Mouse (Mus musculus): ENCODE measurements around the gene Tent2. TPM values are rescaled to one million over a fixed set of nuclear protein-coding genes. Genes with fewer than 3 reads are reported as not detected.

Tent2 gene
- polyA plus RNA-seq, 1 experiment from 2014 or later, result 32.2 TPM

Other genes starting within 250 kb of the Tent2 start
- gene Cmya5, start 47.7 kb downstream of the Tent2 start, polyA plus RNA-seq (2015; fragmentation: Nextera tagmentation; extraction: Ambion mirVana), result 0.01 and 0.02 TPM in 2 replicates
- gene Homer1, start 107.2 kb upstream of the Tent2 start, polyA plus RNA-seq (2015; fragmentation: Nextera tagmentation; extraction: Ambion mirVana), result 2.3 and 3.2 TPM in 2 replicates

Measured in liver, embryonic 13.5 days (tissue).